Mouse (Mus musculus) lung, postnatal 0 days (tissue): Measurements from ENCODE around the gene Srrm2. TPM values are rescaled to one million over a fixed set of nuclear protein-coding genes. Genes with fewer than 3 reads are reported as not detected.

Source experiments
- ATAC-seq: fragments of 200-750 bp; cut with Nextera tagmentation; 2 replicates; pipeline ENCODE4 v1.8.0; 2017; ENCODE audit warnings: moderate library complexity
- DNase-seq: peaks from one replicate; pipeline ENCODE4 v3.0.0-alpha.2; 2016; ENCODE audit warnings: low spot score
- H3K27ac ChIP-seq: fragments of 300-500 bp; sonication (generic); 2 replicates; pipeline ENCODE4 v1.5.1; 2014; ENCODE audit warnings: antibody characterized with exemption, mild to moderate bottlenecking, low read length, mixed read lengths
- H3K27me3 ChIP-seq: fragments of 300-500 bp; sonication (generic); replicated peaks from 2 replicates; pipeline ENCODE4 v1.6.1; 2014; ENCODE audit warnings: low read length, mixed read lengths; ENCODE audit not compliant: insufficient read depth
- H3K36me3 ChIP-seq: fragments of 300-500 bp; sonication (generic); 2 replicates; pipeline ENCODE4 v1.6.1; 2014; ENCODE audit warnings: low read length, mixed read lengths; ENCODE audit not compliant: insufficient read depth
- H3K4me1 ChIP-seq: fragments of 300-500 bp; sonication (generic); 2 replicates; pipeline ENCODE4 v1.6.1; 2014; ENCODE audit warnings: antibody characterized with exemption, low read depth, low read length, mixed read lengths; ENCODE audit not compliant: insufficient read depth
- H3K4me2 ChIP-seq: fragments of 300-500 bp; sonication (generic); replicated peaks from 2 replicates; pipeline ENCODE4 v1.6.1; 2014; ENCODE audit warnings: low read depth, mild to moderate bottlenecking, low read length, moderate library complexity, mixed read lengths
- H3K4me3 ChIP-seq: fragments of 300-500 bp; sonication (generic); 2 replicates; pipeline ENCODE4 v1.5.1; 2014; ENCODE audit warnings: low read depth, low read length
- H3K9ac ChIP-seq: fragments of 300-500 bp; sonication (generic); replicated peaks from 2 replicates; pipeline ENCODE4 v1.6.1; 2014; ENCODE audit warnings: low read depth, mild to moderate bottlenecking
- H3K9me3 ChIP-seq: fragments of 300-500 bp; sonication (generic); 2 replicates; pipeline ENCODE4 v1.6.1; 2016; ENCODE audit warnings: low read length, mixed read lengths
- CTCF ChIP-seq: IDR thresholded peaks from 2 replicates; pipeline ENCODE4 v1.5.1; 2016; ENCODE audit warnings: antibody characterized with exemption, mild to moderate bottlenecking
- EP300 ChIP-seq: IDR thresholded peaks from 2 replicates; pipeline ENCODE4 v1.6.1; 2016; ENCODE audit warnings: antibody characterized with exemption, mild to moderate bottlenecking, control low read depth
- WGBS: fragments of 180-500 bp; shearing (Covaris S2); extraction: QIAGEN DNeasy Blood & Tissue Kit; methylation state at CpG from one replicate; pipeline ENCODE4 v1.1.7; 2014; 5-methylcytosine and 5-hydroxymethylcytosine counted together
- polyA plus RNA-seq: library from polyadenylated mRNA; unstranded; fragments of >200 nt; fragmentation: Nextera tagmentation; extraction: Ambion mirVana; gene quantifications from 2 replicates; pipeline ENCODE4 v1.2.1, GENCODE M21; 2015

Gene Srrm2
- polyA plus RNA-seq, 1 experiment from 2014 or later, result 284 TPM

- TF ChIP-seq EP300 (no peak), CTCF (no peak)
- ATAC-seq (no peak), DNase-seq (no peak)
- H3K36me3 ChIP-seq, result no peaks in the 10 kb centered on the region
- WGBS, result 30% methylated on average over 8 of the region's 8 CpGs
- no peak overlapping the region for H3K27ac ChIP-seq
- H3K9me3 ChIP-seq, result no peaks in the 10 kb centered on the region
- peaks cover 50% of the 10 kb centered on the region for H3K27me3 ChIP-seq
- H3K4me3 ChIP-seq, result no peak overlapping the region
- H3K4me1 ChIP-seq, result peaks cover 28% of the 10 kb centered on the region
- H3K9ac ChIP-seq, result no peak overlapping the region
- no peak overlapping the region for H3K4me2 ChIP-seq
Observed at GRCm38 (mm10) chr17:23744076-23744475, 46.3 kb upstream of the Srrm2 start.

- no peaks in the 10 kb centered on the region for H3K36me3 ChIP-seq
- ATAC-seq (no peak), DNase-seq (no peak)
- no peak overlapping the region for H3K9ac ChIP-seq
- WGBS, result 3% methylated on average over 14 of the region's 14 CpGs
- H3K27ac ChIP-seq, result no peak overlapping the region
- no peak for TF ChIP-seq CTCF
- TF ChIP-seq EP300, result no peak
- peaks cover 23% of the 10 kb centered on the region for H3K4me1 ChIP-seq
- H3K27me3 ChIP-seq, result peaks cover 50% of the 10 kb centered on the region
- no peak overlapping the region for H3K4me2 ChIP-seq
- no peaks in the 10 kb centered on the region for H3K9me3 ChIP-seq
- H3K4me3 ChIP-seq, result no peak overlapping the region
Observed at GRCm38 (mm10) chr17:23744651-23745050, 45.7 kb upstream of the Srrm2 start.

DNA sequence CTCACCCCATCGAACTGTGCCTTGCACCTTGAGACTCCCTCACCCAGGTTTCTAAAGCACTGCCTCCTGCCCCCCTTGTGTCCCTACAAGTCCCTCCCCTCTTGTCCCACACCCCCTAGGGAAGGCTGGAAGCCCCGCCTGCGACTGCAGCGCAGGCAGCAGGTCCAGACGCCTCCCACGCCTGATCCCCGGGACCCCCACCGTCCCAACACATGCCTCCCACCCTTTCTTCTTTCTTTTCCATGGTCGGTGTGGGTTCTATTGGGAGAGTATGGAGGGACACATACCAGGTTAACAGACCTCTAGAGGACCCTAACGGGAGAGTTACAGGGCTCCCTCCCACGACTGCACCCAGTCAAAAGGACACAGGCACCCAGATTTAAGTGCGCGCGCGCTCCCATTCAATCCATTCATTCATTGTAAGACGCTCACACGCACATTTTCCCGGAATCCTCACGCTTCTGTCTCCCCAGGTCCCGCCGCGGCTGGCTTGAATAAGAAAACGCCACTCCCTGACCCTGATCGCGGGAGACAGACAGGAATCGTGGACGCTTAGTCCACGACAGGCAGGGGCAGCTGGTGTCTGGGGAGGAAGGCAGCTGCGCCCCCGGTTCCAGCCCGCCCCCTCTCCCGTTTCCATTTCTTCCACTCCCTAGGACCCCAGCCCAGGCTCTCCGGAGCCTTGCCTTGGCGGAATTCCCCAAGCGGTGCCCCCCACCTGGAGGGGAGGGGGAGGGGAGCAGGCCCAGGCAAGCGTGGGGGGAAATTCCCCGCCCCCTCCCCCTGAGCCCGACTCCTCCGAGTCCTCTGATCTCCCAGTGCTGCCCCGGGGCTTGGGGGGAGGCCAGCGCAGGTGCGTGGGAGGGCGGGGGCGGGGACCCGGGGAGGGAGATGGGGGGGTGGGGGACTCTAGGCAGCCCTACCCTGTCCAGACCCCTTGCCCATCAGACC is 44.8 kb upstream of the Srrm2 start, which contains the start of gene Kremen2:
Kremen2 (minus strand) TSS at position 533 of the 951 bp plus-strand sequence.
- H3K36me3 ChIP-seq, result no peaks in the 10 kb centered on the region
- H3K4me1 ChIP-seq, result peaks cover 19% of the 10 kb centered on the region
- peak within 1 kb of the TSS; percentile 28; the same call in 1 of the 2 replicates for H3K4me2 ChIP-seq
- peak within 1 kb of the TSS; percentile 17; the same call in 1 of the 2 replicates for H3K4me3 ChIP-seq
- WGBS, result 1% methylated on average over 35 of the region's 45 CpGs
- no peak for DNase-seq
- TF ChIP-seq EP300, result no peak
- TF ChIP-seq CTCF, result no peak
- H3K27me3 ChIP-seq, result peaks cover 50% of the 10 kb centered on the region
- no peak within 1 kb of the TSS for H3K27ac ChIP-seq
- no peaks in the 10 kb centered on the region for H3K9me3 ChIP-seq
- ATAC-seq, result no peak
- 0 out of 2 replicates have a peak within 1 kb of the TSS, but pooled peaks have one; percentile 3 for H3K9ac ChIP-seq

DNA sequence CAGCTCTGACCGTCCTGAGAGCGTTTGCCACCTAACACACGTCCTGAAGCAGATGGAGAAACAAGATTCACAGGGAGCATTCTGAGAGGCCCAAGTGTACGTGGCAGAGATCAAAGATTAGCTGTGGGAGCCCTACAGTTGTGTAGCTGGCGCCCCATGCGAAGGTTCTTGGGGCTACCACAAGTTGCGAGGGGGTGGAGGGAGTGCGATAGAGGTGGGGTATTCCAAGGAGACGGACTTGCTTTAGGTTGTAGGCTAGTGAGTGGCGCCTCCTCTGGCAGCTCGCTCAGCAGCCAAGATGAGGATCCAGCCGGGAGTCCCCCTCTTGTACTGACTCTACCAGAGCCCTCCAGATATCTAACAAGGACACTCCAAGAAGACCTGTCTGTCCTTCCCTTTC is 44.0 kb upstream of the Srrm2 start:
- no peaks in the 10 kb centered on the region for H3K36me3 ChIP-seq
- peaks cover 50% of the 10 kb centered on the region for H3K27me3 ChIP-seq
- H3K4me1 ChIP-seq, result peaks cover 17% of the 10 kb centered on the region
- WGBS, result 12% methylated on average over 12 of the region's 12 CpGs
- H3K4me2 ChIP-seq, result 0 out of 2 replicates have a peak overlapping the region, but pooled peaks have one; percentile 28
- DNase-seq (no peak), ATAC-seq (no peak)
- H3K4me3 ChIP-seq, result no peak overlapping the region
- peak; percentile 60 for TF ChIP-seq CTCF
- no peak for TF ChIP-seq EP300
- no peaks in the 10 kb centered on the region for H3K9me3 ChIP-seq
- no peak overlapping the region for H3K27ac ChIP-seq
- no peak overlapping the region for H3K9ac ChIP-seq

- no peak overlapping the region for H3K4me2 ChIP-seq
- no peaks in the 10 kb centered on the region for H3K36me3 ChIP-seq
- H3K27ac ChIP-seq, result no peak overlapping the region
- DNase-seq, result no peak
- H3K4me1 ChIP-seq, result peaks cover 16% of the 10 kb centered on the region
- H3K4me3 ChIP-seq, result no peak overlapping the region
- no peaks in the 10 kb centered on the region for H3K9me3 ChIP-seq
- no peak overlapping the region for H3K9ac ChIP-seq
- peaks cover 46% of the 10 kb centered on the region for H3K27me3 ChIP-seq
- no peak for ATAC-seq
- no peak for TF ChIP-seq CTCF
- TF ChIP-seq EP300, result no peak
- WGBS, result 86% methylated on average over 3 of the region's 3 CpGs
Observed at GRCm38 (mm10) chr17:23746767-23747166, 43.6 kb upstream of the Srrm2 start.

- Histone ChIP-seq H3K4me1 (peaks cover 9% of the 10 kb centered on the region; the same call in 1 of the 2 replicates), H3K27ac (no peak overlapping the region), H3K9me3 (no peaks in the 10 kb centered on the region), H3K36me3 (no peaks in the 10 kb centered on the region), H3K4me2 (no peak overlapping the region), H3K4me3 (no peak overlapping the region), H3K27me3 (peaks cover 39% of the 10 kb centered on the region), H3K9ac (no peak overlapping the region)
- WGBS, result 82% methylated on average over 3 of the region's 3 CpGs
- DNase-seq (no peak), ATAC-seq (no peak)
- TF ChIP-seq CTCF, result no peak
- no peak for TF ChIP-seq EP300
Observed at GRCm38 (mm10) chr17:23747471-23747870, 42.9 kb upstream of the Srrm2 start.
